Comparison of ENCODE assay signal across 13 mouse cellular contexts in the genomic region with DNA sequence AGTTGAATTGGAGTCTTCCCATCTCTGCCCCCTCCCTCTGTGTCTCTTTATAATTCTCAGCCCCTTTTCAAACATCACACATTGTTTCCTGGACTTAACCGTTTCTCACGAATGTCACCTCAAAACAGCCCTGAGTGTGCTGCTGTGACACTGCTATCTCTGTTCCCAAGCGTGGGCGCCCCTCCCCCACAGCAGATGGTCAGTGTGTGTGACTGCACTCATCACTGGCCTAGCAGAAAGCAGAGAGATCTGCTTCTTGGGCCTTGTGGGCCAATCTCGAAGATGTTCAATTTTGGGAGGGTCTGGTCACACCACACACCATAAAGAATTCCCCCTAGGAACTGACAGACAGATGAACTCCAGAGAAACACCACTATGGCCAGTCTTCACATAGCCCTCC.
A peak's percentile ranks its signal among the peaks of the same experiment; 100 is the strongest.
DNase-seq lines count a peak whose midpoint lies in the region; ATAC-seq lines count a peak whose summit lies in the region.
"Had no signal": no experiment of that assay in that cellular context is flagged by ENCODE, and none has a peak within 500 bp of the region (broad histone marks: within the 10 kb centered on the region; RNA-seq: fewer than 3 reads in every experiment).

No protein-coding gene starts in this region.

- 34% methylated on average over 5 of the region's 5 CpGs for WGBS in hindbrain, embryonic 13.5 days

- no peak overlapping the region for H3K9ac ChIP-seq in hindbrain, embryonic 13.5 days
- H3K9ac ChIP-seq: forebrain, embryonic 15.5 days; limb, embryonic 12.5 days; neural tube, embryonic 13.5 days had no signal

- H3K4me3 ChIP-seq in hindbrain, embryonic 13.5 days: no peak overlapping the region
- H3K4me3 ChIP-seq: forebrain, embryonic 15.5 days; limb, embryonic 12.5 days; neural tube, embryonic 13.5 days had no signal

- ATAC-seq in hindbrain, embryonic 13.5 days (ENCODE audit: low FRiP score): no peak
- ATAC-seq: forebrain, embryonic 15.5 days had no signal

- no peak overlapping the region for H3K4me2 ChIP-seq in hindbrain, embryonic 13.5 days
- H3K4me2 ChIP-seq: forebrain, embryonic 15.5 days; heart, embryonic 11.5 days; limb, embryonic 12.5 days; neural tube, embryonic 13.5 days had no signal

- peak; percentile 12 for DNase-seq in adrenal gland, postnatal 25 days
- no peak for DNase-seq in adrenal gland, postnatal 4 days (ENCODE audit: low spot score in 2 of 2)
- peak; percentile 18 to 23 for DNase-seq in left cerebral cortex, adult 18-20 months (ENCODE audit: low spot score in 2 of 2)
- DNase-seq in left cerebral cortex, adult 8-10 months (ENCODE audit: low spot score in 2 of 2): no peak
- peak; percentile 64 for DNase-seq in retina, embryonic 14.5 days (ENCODE audit: low spot score)
- no peak for DNase-seq in urinary bladder, postnatal 10 days (ENCODE audit: low spot score)
- no peak for DNase-seq in gastrocnemius, postnatal 36 days
- DNase-seq: kidney, adult 11 months had no signal

- peaks cover 14% of the 10 kb centered on the region for H3K4me1 ChIP-seq in hindbrain, embryonic 13.5 days (replicated peaks)
- H3K4me1 ChIP-seq: forebrain, embryonic 15.5 days had no signal

- intact Hi-C loops in gastrocnemius, postnatal 36 days (cut with DNase I): no loop called here

- no peaks in the 10 kb centered on the region for H3K27me3 ChIP-seq in hindbrain, embryonic 13.5 days
- H3K27me3 ChIP-seq: forebrain, embryonic 15.5 days; limb, embryonic 12.5 days; neural tube, embryonic 13.5 days had no signal

- H3K27ac ChIP-seq in hindbrain, embryonic 13.5 days: 0 out of 2 replicates have a peak overlapping the region, but pooled peaks have one; percentile 2
- H3K27ac ChIP-seq: forebrain, embryonic 15.5 days; limb, embryonic 12.5 days; neural tube, embryonic 13.5 days had no signal

- H3K36me3 ChIP-seq in hindbrain, embryonic 13.5 days: no peaks in the 10 kb centered on the region
- H3K36me3 ChIP-seq: forebrain, embryonic 15.5 days; limb, embryonic 12.5 days; neural tube, embryonic 13.5 days had no signal

- no peaks in the 10 kb centered on the region for H3K9me3 ChIP-seq in hindbrain, embryonic 13.5 days
- H3K9me3 ChIP-seq: forebrain, embryonic 15.5 days; limb, embryonic 12.5 days; neural tube, embryonic 13.5 days had no signal

Comparison
In these comparisons a context has a peak if more than half of its experiments do, and no peak if none do; other contexts are left out.
1. DNase-seq: peak in adrenal gland, postnatal 25 days (single experiment), left cerebral cortex, adult 18-20 months (2 of 2) and retina, embryonic 14.5 days (single experiment); none in adrenal gland, postnatal 4 days (0 of 2), left cerebral cortex, adult 8-10 months (0 of 2), urinary bladder, postnatal 10 days (single experiment) and gastrocnemius, postnatal 36 days (0 of 2).